In genomic region chr16:33062682-33063131, GRCm38 (mm10) we compare ENCODE assay signal across 8 mouse cellular contexts. TPM values are rescaled to one million over a fixed set of nuclear protein-coding genes. Genes with fewer than 3 reads are reported as not detected.
DNase-seq lines count a peak whose midpoint lies in the region; ATAC-seq and TF ChIP-seq lines count a peak whose summit lies in the region.

No protein-coding gene starts in this region.

- TF ChIP-seq EP300 in stomach, postnatal 0 days (optimal IDR thresholded peaks at IDR 0.05), result no peak

- peak overlapping the region; percentile 72 for H3K4me2 ChIP-seq in hindbrain, embryonic 11.5 days (replicated peaks; ENCODE audit: low read depth, low read length)
- H3K4me2 ChIP-seq in stomach, postnatal 0 days (replicated peaks; ENCODE audit: low read depth), result peak overlapping the region; percentile 82

- intact Hi-C loops in left cerebral cortex, postnatal 10 days (cut with DNase I), result loop anchor here (5.0 kb wide), 2 partner anchors 90 to 680 kb away; no protein-coding TSS in a partner anchor

- TF ChIP-seq POLR2A in cortical plate, adult 2 months (IDR thresholded peaks at IDR 0.05; ENCODE audit: extremely low read depth, insufficient read depth, low read length), result no peak

- H3K9me3 ChIP-seq in hindbrain, embryonic 11.5 days (ENCODE audit: control insufficient read depth, low read length), result no peaks in the 10 kb centered on the region
- no peaks in the 10 kb centered on the region for H3K9me3 ChIP-seq in stomach, postnatal 0 days (ENCODE audit: control insufficient read depth, low read length)

- H3K27ac ChIP-seq in cortical plate, adult 2 months (ENCODE audit: insufficient read depth, low read length), result no peak overlapping the region
- peak overlapping the region; percentile 81 for H3K27ac ChIP-seq in hindbrain, embryonic 11.5 days (ENCODE audit: low read depth, low read length)
- H3K27ac ChIP-seq in stomach, postnatal 0 days (replicated peaks), result peak overlapping the region; percentile 75

- H3K27me3 ChIP-seq in hindbrain, embryonic 11.5 days (ENCODE audit: control insufficient read depth, insufficient read depth, low read length), result no peaks in the 10 kb centered on the region
- H3K27me3 ChIP-seq in stomach, postnatal 0 days (ENCODE audit: control insufficient read depth, insufficient read depth, low read length), result no peaks in the 10 kb centered on the region

- peak overlapping the region; percentile 80 for H3K9ac ChIP-seq in hindbrain, embryonic 11.5 days (ENCODE audit: low read depth, low read length)
- H3K9ac ChIP-seq in stomach, postnatal 0 days (ENCODE audit: low read length), result peak overlapping the region; percentile 69

- peaks cover 8% of the 10 kb centered on the region for H3K36me3 ChIP-seq in hindbrain, embryonic 11.5 days (ENCODE audit: control insufficient read depth, insufficient read depth, low read length)
- H3K36me3 ChIP-seq in stomach, postnatal 0 days (ENCODE audit: control insufficient read depth, insufficient read depth, low read length), result 0 out of 2 replicates have a peak, but pooled peaks cover 10% of the 10 kb centered on the region

- ATAC-seq in cerebellum, adult (ENCODE audit: insufficient number of reproducible peaks, low FRiP score, low TSS enrichment), result peak; percentile 65
- ATAC-seq in CD4-positive, CD25-positive, alpha-beta regulatory T cell, adult 4 months, result peak; percentile 33
- ATAC-seq in hindbrain, embryonic 11.5 days (ENCODE audit: low FRiP score), result peak; percentile 75; the same call in 1 of the 2 replicates
- ATAC-seq in megakaryocyte progenitor cell, adult 5-6 weeks (replicated peaks; ENCODE audit: poor library complexity), result peak; percentile 9; the same call in 1 of the 2 replicates
- peak; percentile 77 for ATAC-seq in stomach, postnatal 0 days (ENCODE audit: low FRiP score, low TSS enrichment)

- H3K4me1 ChIP-seq in cortical plate, adult 2 months (ENCODE audit: control insufficient read depth, insufficient read depth, low read length), result peaks cover 8% of the 10 kb centered on the region
- H3K4me1 ChIP-seq in hindbrain, embryonic 11.5 days (replicated peaks; ENCODE audit: control insufficient read depth, insufficient read depth, low read length), result peaks cover 10% of the 10 kb centered on the region
- peaks cover 8% of the 10 kb centered on the region for H3K4me1 ChIP-seq in stomach, postnatal 0 days (replicated peaks; ENCODE audit: control insufficient read depth, insufficient read depth)

- WGBS in hindbrain, embryonic 11.5 days, result under 1% methylated on average over 34 of the region's 35 CpGs
- under 1% methylated on average over 32 of the region's 35 CpGs for WGBS in stomach, postnatal 0 days

- DNase-seq in cerebellum, postnatal 14 days, result no peak
- no peak for DNase-seq in hindbrain, embryonic 11.5 days (ENCODE audit: low spot score)
- DNase-seq in left cerebral cortex, postnatal 10 days (ENCODE audit: extremely low spot score in 1 of 2, low spot score in 2 of 2), result peak; percentile 68 to 71
- DNase-seq in stomach, postnatal 0 days (ENCODE audit: low spot score), result no peak

- no peak for TF ChIP-seq CTCF in cortical plate, adult 2 months (IDR thresholded peaks at IDR 0.05; ENCODE audit: extremely low read depth, insufficient read depth, low read length)
- no peak for TF ChIP-seq CTCF in stomach, postnatal 0 days (IDR thresholded peaks at IDR 0.05; ENCODE audit: low read depth)

- peak overlapping the region; percentile 67 for H3K4me3 ChIP-seq in cortical plate, adult 2 months (ENCODE audit: insufficient read depth, low read length)
- peak overlapping the region; percentile 85 for H3K4me3 ChIP-seq in hindbrain, embryonic 11.5 days (ENCODE audit: low read depth, low read length)
- H3K4me3 ChIP-seq in stomach, postnatal 0 days (ENCODE audit: low read depth, low read length), result peak overlapping the region; percentile 80

RNA-seq across cellular contexts. Expression of gene Lmln, which starts 0.4 kb away (rescaled TPM):
- polyA plus RNA-seq in CD4-positive, CD25-positive, alpha-beta regulatory T cell, adult 4 months (2017; shearing (Covaris generic)), result under 1 TPM; 0.15 to 0.66 TPM
- polyA plus RNA-seq in cortical plate, adult 2 months (2012; rRNA removed), result 7.9 and 11.4 TPM in 2 replicates
- 3.1 and 4.6 TPM in 2 replicates for polyA plus RNA-seq in hindbrain, embryonic 11.5 days (2014; fragmentation: Nextera tagmentation; extraction: Ambion mirVana)
- 10 to 100 TPM; 20.1 to 24.2 TPM for total RNA-seq in left cerebral cortex, postnatal 10 days (2021)
- total RNA-seq in megakaryocyte progenitor cell, adult 5-6 weeks (2015), result 1.4 and 2.0 TPM in 2 replicates
- 2.4 and 4.6 TPM in 2 replicates for total RNA-seq in megakaryocyte progenitor cell, adult 5-6 weeks (2017)
- polyA plus RNA-seq in stomach, postnatal 0 days (2015; fragmentation: Nextera tagmentation; extraction: Ambion mirVana), result 0.47 and 0.85 TPM in 2 replicates

RNA-seq across cellular contexts. Expression of gene Rpl35a, which starts 6.5 kb away (rescaled TPM):
- polyA plus RNA-seq in CD4-positive, CD25-positive, alpha-beta regulatory T cell, adult 4 months (2017; shearing (Covaris generic)), result 1,000 to 10,000 TPM; 1,192 to 1,593 TPM
- 772 and 780 TPM in 2 replicates for polyA plus RNA-seq in cortical plate, adult 2 months (2012; rRNA removed)
- 774 and 789 TPM in 2 replicates for polyA plus RNA-seq in hindbrain, embryonic 11.5 days (2014; fragmentation: Nextera tagmentation; extraction: Ambion mirVana)
- total RNA-seq in left cerebral cortex, postnatal 10 days (2021), result 100 to 1,000 TPM; 258 to 270 TPM
- 2,569 and 2,723 TPM in 2 replicates for total RNA-seq in megakaryocyte progenitor cell, adult 5-6 weeks (2015)
- 1,815 and 2,269 TPM in 2 replicates for total RNA-seq in megakaryocyte progenitor cell, adult 5-6 weeks (2017)
- 779 and 827 TPM in 2 replicates for polyA plus RNA-seq in stomach, postnatal 0 days (2015; fragmentation: Nextera tagmentation; extraction: Ambion mirVana)

RNA-seq across cellular contexts. Expression of gene Iqcg, which starts 6.7 kb away (rescaled TPM):
- 1 to 10 TPM; 1.1 TPM for polyA plus RNA-seq in CD4-positive, CD25-positive, alpha-beta regulatory T cell, adult 4 months (2017; shearing (Covaris generic))
- polyA plus RNA-seq in cortical plate, adult 2 months (2012; rRNA removed), result 1.6 and 3.2 TPM in 2 replicates
- 7.7 and 8.0 TPM in 2 replicates for polyA plus RNA-seq in hindbrain, embryonic 11.5 days (2014; fragmentation: Nextera tagmentation; extraction: Ambion mirVana)
- total RNA-seq in left cerebral cortex, postnatal 10 days (2021), result 1 to 10 TPM; 6.0 to 9.7 TPM
- total RNA-seq in megakaryocyte progenitor cell, adult 5-6 weeks (2015), result 1.3 and 2.5 TPM in 2 replicates
- 2.5 and 6.6 TPM in 2 replicates for total RNA-seq in megakaryocyte progenitor cell, adult 5-6 weeks (2017)
- polyA plus RNA-seq in stomach, postnatal 0 days (2015; fragmentation: Nextera tagmentation; extraction: Ambion mirVana), result 0.98 and 1.1 TPM in 2 replicates

Comparison
In these comparisons a context has a peak if more than half of its experiments do, and no peak if none do; other contexts are left out.
1. ATAC-seq: peak in every context shown above with its lines; median percentile 77 in stomach, postnatal 0 days; 75 in hindbrain, embryonic 11.5 days; 65 in cerebellum, adult; 33 in CD4-positive, CD25-positive, alpha-beta regulatory T cell, adult 4 months; 9 in megakaryocyte progenitor cell, adult 5-6 weeks.
2. DNase-seq: peak in left cerebral cortex, postnatal 10 days (2 of 2); none in cerebellum, postnatal 14 days (0 of 2), hindbrain, embryonic 11.5 days (single experiment) and stomach, postnatal 0 days (single experiment).
3. Peak in every context shown above with its lines, with median percentiles within 50 percentile points of each other: H3K4me3 ChIP-seq.